Mouse (Mus musculus) spleen, adult 2 months (tissue): Measurements from ENCODE around the gene Bicc1. TPM values are rescaled to one million over a fixed set of nuclear protein-coding genes. Genes with fewer than 3 reads are reported as not detected.

Source experiments
- DNase-seq, 2 experiments: peaks; one replicate each; pipeline versions ENCODE4 v3.0.0 to v3.0.0-alpha.2; 2012 to 2021; ENCODE audit warnings: low spot score in 2 of 2, low read depth in 1 of 2
- H3K27ac ChIP-seq: fragments of 200-500 bp; 2 replicates; pipeline ENCODE4 v1.5.1; 2012; ENCODE audit warnings: low read length, inconsistent platforms; ENCODE audit not compliant: insufficient read depth
- H3K27me3 ChIP-seq: fragments of 200-500 bp; 2 replicates; pipeline ENCODE4 v1.6.1; 2012; ENCODE audit warnings: mild to moderate bottlenecking, moderate library complexity, low read length, inconsistent platforms; ENCODE audit not compliant: control insufficient read depth, insufficient read depth
- H3K36me3 ChIP-seq: fragments of 200-500 bp; 2 replicates; pipeline ENCODE4 v1.6.1; 2012; ENCODE audit warnings: mild to moderate bottlenecking, low read length, inconsistent platforms; ENCODE audit not compliant: control insufficient read depth, insufficient read depth
- H3K4me1 ChIP-seq: fragments of 200-500 bp; 2 replicates; pipeline ENCODE4 v1.6.1; 2011; ENCODE audit warnings: inconsistent platforms; ENCODE audit not compliant: control insufficient read depth, insufficient read depth, insufficient read length
- H3K4me3 ChIP-seq: fragments of 200-500 bp; 2 replicates; pipeline ENCODE4 v1.5.1; 2011; ENCODE audit warnings: mild to moderate bottlenecking, inconsistent platforms; ENCODE audit not compliant: insufficient read depth, insufficient read length; ENCODE audit errors: extremely low read depth
- CTCF ChIP-seq: fragments of 200-500 bp; IDR thresholded peaks from 2 replicates; pipeline ENCODE4 v1.5.1; 2011; ENCODE audit warnings: mild to moderate bottlenecking, inconsistent platforms; ENCODE audit not compliant: insufficient read depth, insufficient read length, insufficient replicate concordance; ENCODE audit errors: extremely low read depth
- POLR2A ChIP-seq: fragments of 200-500 bp; IDR thresholded peaks from 2 replicates; pipeline ENCODE4 v1.6.1; 2011; ENCODE audit warnings: low read depth, low read length, inconsistent platforms
- WGBS: fragments of 180-500 bp; shearing (Covaris S2); methylation state at CpG from one replicate; pipeline ENCODE4 v1.1.7; 2018; 5-methylcytosine and 5-hydroxymethylcytosine counted together
- polyA plus RNA-seq: library from polyadenylated mRNA; depleted of rRNA; stranded (reverse); fragments of >200 nt; gene quantifications from 2 replicates; pipeline ENCODE4 v1.2.3, GENCODE M21; 2012

Bicc1 gene
- polyA plus RNA-seq, 1 experiment, result 3.5 TPM

GRCm38 (mm10) chr10:71049294-71049693 is 110.2 kb downstream of the Bicc1 start:
- H3K4me1 ChIP-seq, result no peaks in the 10 kb centered on the region
- no peak overlapping the region for H3K27ac ChIP-seq
- H3K4me3 ChIP-seq, result no peak overlapping the region
- 92% methylated on average over 17 of the region's 17 CpGs for WGBS
- H3K27me3 ChIP-seq, result no peaks in the 10 kb centered on the region
- no peaks in the 10 kb centered on the region for H3K36me3 ChIP-seq
- TF ChIP-seq CTCF (no peak), POLR2A (no peak)
- DNase-seq, result no peak

GRCm38 (mm10) chr10:71044410-71044809 is 115.1 kb downstream of the Bicc1 start:
- DNase-seq, result no peak
- no peaks in the 10 kb centered on the region for H3K27me3 ChIP-seq
- H3K36me3 ChIP-seq, result no peaks in the 10 kb centered on the region
- 95% methylated on average over 1 of the region's 1 CpGs for WGBS
- H3K4me3 ChIP-seq, result no peak overlapping the region
- TF ChIP-seq CTCF, result no peak
- no peaks in the 10 kb centered on the region for H3K4me1 ChIP-seq
- H3K27ac ChIP-seq, result no peak overlapping the region

- 70% methylated on average over 4 of the region's 4 CpGs for WGBS
- no peaks in the 10 kb centered on the region for H3K36me3 ChIP-seq
- no peak for TF ChIP-seq CTCF
- TF ChIP-seq POLR2A, result no peak
- H3K4me1 ChIP-seq, result no peaks in the 10 kb centered on the region
- no peaks in the 10 kb centered on the region for H3K27me3 ChIP-seq
- H3K4me3 ChIP-seq, result no peak overlapping the region
- H3K27ac ChIP-seq, result no peak overlapping the region
- DNase-seq, result no peak
Measured at GRCm38 (mm10) chr10:71041874-71042273, 117.6 kb downstream of the Bicc1 start.

DNA sequence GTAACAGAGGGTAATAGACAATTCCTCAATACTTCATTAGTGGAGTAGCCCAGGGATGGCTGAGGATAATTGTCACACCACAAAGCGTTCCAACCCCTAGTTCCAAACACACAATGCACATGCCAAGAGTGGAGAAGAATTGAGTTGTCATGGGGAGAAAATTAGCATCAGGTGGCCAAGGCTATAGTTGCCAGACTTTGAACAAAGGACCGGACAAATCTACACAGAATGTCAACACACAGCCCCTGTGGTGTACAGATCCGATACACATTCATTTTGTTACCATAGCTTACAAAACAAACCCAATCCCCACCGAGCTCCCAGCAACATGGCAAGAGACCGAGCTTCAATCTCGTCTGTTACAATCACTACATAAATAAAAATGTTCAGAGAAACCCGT is 123.0 kb downstream of the Bicc1 start:
- H3K27me3 ChIP-seq, result no peaks in the 10 kb centered on the region
- no peaks in the 10 kb centered on the region for H3K36me3 ChIP-seq
- no peak for DNase-seq
- TF ChIP-seq POLR2A (no peak), CTCF (no peak)
- no peak overlapping the region for H3K27ac ChIP-seq
- WGBS, result 89% methylated on average over 7 of the region's 7 CpGs
- H3K4me1 ChIP-seq, result no peaks in the 10 kb centered on the region
- H3K4me3 ChIP-seq, result no peak overlapping the region

GRCm38 (mm10) chr10:71028996-71029395 is 130.5 kb downstream of the Bicc1 start:
- H3K27me3 ChIP-seq, result no peaks in the 10 kb centered on the region
- no peaks in the 10 kb centered on the region for H3K4me1 ChIP-seq
- no peak overlapping the region for H3K4me3 ChIP-seq
- H3K36me3 ChIP-seq, result no peaks in the 10 kb centered on the region
- H3K27ac ChIP-seq, result no peak overlapping the region
- WGBS, result 81% methylated on average over 4 of the region's 4 CpGs
- DNase-seq, result no peak
- no peak for TF ChIP-seq POLR2A
- no peak for TF ChIP-seq CTCF

DNA sequence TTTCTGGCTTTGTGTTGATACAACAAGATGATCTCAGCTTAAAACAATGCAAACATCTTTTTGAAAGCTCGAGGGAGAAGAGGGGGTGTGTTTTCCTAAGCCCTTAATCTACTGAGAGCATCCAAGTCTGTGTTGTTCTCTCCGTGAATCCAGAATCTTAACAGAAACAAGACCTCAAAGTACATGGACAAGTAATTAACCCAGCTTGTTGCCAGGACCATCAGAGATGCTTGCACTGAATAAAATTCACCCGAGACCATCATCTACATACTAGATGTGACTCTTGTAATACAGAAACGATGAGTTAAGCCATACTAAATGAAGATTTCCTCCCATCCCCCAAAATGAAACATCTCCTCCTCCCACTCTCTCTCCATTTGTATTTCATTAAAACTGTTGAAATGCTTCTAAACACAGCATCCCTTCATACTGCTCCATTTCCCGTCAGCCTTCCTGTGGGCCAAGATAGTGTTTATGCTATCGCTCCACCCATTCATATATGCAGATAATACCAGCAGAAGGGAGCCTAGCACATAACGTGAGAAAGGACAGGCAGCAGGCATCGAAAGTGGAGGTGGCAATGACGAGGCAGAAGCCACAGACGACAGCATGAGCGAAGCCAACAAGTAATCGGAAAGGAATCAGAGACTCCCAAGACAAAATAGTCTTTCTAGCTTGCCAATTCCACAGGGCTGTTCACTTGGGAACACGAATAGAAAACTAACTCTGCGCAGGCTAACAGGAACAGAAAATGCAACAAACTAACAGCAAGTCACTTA is 131.2 kb downstream of the Bicc1 start:
- TF ChIP-seq POLR2A, result no peak
- TF ChIP-seq CTCF, result no peak
- Histone ChIP-seq H3K27ac (peak overlapping the region; percentile 13; the same call in 1 of the 2 replicates), H3K36me3 (no peaks in the 10 kb centered on the region), H3K4me3 (no peak overlapping the region), H3K4me1 (no peaks in the 10 kb centered on the region), H3K27me3 (no peaks in the 10 kb centered on the region)
- 76% methylated on average over 14 of the region's 14 CpGs for WGBS
- DNase-seq, result no peak

DNA sequence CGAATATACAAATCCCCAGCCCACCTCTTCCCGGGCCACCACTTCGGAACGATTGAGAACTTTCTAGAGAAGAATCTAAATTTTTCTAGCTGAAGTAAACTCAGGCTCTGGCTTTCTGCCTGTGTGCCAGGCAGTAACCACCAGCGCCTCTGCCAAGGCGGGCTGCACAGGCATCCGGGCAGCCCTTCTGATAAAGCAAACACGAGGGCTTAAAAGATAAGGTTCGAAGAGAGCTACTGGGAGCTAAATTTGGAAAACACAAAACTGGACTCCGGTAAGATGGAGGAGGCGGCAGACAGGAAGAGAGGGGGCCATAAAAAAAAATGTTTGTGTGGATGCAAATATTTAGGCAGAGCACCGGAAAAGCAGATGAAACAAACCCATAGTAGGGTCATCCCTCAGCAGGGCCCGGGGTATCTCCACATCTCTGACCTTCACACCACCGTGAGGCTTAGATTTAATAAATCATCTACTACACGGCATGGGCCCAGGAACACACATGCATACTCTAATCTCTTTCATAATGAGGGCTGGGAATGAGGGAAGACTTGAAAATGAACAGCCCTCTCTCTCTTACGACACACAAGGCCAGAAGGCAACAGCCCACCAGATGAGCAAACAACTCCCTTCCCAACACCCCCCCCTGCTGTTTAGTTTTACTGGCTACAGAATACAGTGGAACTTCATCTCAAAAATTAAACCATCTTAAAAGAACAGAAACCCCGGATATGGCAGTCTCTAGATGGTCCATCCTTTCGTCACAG is 134.2 kb downstream of the Bicc1 start:
- DNase-seq, result no peak
- Histone ChIP-seq H3K4me3 (no peak overlapping the region), H3K4me1 (no peaks in the 10 kb centered on the region), H3K36me3 (no peaks in the 10 kb centered on the region), H3K27me3 (no peaks in the 10 kb centered on the region), H3K27ac (peak overlapping the region; percentile 18; the same call in 1 of the 2 replicates)
- WGBS, result 74% methylated on average over 18 of the region's 18 CpGs
- no peak for TF ChIP-seq POLR2A
- TF ChIP-seq CTCF, result no peak
